Mouse (Mus musculus) lung, postnatal 0 days (tissue): ENCODE results near the gene Prdm16.

ENCODE experiments used
- CTCF ChIP-seq: IDR thresholded peaks from 2 replicates; pipeline ENCODE4 v1.5.1; 2016; ENCODE audit warnings: antibody characterized with exemption, mild to moderate bottlenecking
- EP300 ChIP-seq: IDR thresholded peaks from 2 replicates; pipeline ENCODE4 v1.6.1; 2016; ENCODE audit warnings: antibody characterized with exemption, mild to moderate bottlenecking, control low read depth

DNA sequence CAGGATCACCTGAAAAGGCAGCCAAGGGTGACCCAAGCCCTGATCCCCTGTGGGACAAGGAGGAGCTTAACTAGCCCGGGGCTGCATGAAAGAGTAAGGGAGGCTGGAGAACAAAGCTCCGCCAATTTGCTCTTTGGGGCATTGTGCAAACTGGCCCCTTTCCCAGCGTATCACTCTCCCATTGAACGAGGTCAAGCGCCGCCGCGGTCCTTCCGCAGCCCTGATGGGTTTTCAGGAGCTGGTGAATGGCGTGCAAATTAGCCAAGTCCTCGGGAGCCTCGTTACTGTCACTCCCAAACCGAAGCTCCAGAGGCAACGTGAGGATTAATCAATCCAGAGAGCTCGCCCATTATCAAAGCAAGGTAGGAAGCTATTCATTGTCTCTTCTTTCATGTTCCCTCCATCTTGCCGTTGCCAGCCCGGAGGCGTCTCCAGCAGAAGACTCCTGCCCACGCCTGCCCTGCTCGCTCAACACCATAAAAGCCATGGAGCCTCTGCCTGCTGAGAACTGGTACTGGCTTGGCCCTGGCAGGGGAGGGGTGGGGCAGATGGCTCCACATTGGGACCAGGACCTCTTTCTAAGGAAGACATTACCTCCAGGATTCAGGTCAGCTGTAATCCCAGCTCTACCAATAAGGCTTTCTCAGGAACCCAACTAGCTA lies 129.8 kb downstream of the Prdm16 start:
- TF ChIP-seq CTCF (no peak), EP300 (no peak)
